Mouse (Mus musculus) liver (tissue): ENCODE measurements at regions not wholly inside any gene's neighbourhood (a gene's known extent, or its start where the extent isn't known, plus 50 kb on each side); places are given as distances from the start of the nearest gene placed in this dataset.

Experiments
- DNase-seq: peaks from one replicate; pipeline ENCODE4 v3.0.0-alpha.2; 2020; ENCODE audit warnings: mixed read lengths

DNA sequence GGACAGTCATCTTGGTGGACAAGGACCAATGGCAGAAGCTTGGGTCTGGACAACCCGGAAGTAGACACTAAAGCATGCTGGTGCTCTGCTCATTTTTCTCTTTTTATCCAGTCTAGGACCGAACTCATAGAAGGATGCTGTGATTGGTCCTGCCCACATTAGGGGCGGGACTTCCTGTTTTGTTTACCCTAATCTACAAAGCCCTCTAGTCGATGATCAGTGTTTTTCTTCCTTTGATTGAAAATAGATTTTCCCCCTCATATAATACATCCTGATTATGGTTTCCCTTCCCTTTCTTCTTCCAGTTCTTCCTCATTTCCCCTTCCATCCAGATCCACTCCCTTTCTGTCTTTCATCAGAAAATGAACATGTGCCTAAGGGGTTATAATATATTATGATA, 175.0 kb upstream of the Stt3b start:
- no peak for DNase-seq

DNA sequence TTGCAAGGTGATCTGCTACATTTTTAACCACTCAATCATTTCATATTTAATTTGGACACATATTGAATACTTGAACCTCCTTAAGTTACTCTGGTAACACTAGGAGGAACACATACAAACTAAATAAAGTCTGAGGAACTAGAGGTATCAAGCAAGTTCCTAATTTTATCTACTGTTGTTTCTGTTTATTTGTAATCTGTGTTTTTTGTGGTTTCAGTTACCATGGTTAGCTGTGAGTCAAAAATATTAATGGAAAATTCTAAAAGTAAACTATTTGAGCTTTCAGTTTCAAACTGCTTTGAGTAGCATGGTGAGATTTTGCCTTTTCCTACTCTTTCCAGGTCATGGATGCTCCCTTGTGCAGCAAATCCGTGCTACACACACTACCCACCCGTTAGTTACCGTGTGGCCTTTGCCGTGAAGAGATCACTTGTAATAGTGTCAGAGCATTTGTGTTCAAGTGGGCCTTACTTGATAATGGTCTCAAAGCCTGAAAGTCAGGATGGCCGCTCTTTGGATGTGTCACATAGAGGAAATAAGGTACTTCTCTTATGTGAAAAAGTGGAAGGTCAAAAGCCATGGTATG, 177.0 kb upstream of the Stt3b start:
- DNase-seq, result no peak

DNA sequence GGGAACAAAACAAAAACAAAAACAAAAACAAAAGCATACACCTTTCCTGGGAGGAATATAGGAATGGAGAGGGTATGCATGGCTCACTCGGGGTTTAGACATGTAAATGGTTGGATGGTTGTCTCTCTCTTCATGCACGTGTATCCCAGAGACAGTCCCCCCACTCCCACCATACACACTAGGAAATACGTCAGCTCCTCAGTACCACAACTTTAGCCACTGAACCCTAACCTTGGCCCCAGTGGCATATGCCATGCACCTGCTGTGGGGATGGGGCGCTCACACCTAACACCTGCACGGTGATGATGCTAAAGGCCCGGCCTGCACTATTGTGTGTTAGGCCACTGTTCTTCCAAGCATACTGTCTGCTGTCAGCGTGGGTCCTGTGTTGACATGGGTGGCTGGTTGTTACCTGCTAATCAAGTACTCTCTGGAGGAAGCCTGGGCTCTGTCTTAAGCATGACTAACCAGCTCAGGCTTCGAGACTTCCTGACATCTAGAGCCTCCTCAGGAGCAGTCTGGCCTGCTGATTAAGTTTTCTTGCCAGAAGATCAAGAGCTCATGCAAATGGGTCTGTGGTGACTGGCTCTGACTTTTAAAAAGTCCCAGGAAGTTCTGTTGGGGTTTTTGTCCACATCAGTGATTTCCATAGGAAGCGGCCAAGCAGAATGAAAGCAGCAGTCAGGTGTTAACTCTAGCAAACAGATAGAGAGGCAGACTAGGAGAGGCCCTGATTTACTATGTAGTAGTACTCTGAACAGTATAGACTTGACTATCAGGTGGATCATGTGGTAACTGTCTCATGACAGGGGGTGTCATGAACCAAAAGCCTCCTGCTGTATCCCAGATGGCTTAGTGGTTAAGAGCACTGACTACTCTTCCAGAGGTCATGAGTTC, 178.9 kb upstream of the Stt3b start:
- DNase-seq, result no peak

DNA sequence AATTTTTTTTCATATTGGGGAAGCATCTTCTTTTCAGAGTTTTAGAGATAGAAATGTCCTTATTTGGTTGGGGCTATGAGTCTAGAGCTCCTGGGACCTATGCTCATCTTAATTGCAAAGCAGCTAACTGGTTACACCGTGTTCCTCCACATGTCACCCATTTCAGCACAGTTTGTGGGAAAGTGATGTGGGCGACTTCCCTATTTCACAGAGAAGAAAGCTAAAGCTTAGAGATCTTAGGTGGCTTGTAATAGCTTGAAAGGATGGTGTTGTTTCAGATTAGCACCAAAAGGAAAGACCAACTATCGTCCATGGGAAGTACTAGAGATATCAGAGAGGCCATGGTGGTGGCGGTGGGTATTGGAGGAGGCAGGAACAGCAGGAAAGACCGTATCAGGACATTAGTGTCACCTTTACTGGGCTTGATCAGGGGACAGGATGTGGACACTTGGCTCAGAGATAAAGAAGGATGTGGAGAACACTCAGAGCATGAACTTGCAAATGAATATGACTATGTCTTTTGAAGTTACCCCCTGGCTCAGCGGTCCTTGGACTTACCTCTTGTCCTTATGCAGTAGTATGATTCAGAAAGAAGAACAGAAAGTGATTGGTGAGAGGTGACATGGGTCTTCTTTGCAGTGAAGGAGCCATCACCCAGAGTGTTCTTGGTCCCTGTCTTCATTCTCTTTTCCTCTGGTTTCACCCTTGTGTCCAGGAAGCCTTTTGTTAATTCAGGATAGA, 182.4 kb upstream of the Stt3b start:
- no peak for DNase-seq

DNA sequence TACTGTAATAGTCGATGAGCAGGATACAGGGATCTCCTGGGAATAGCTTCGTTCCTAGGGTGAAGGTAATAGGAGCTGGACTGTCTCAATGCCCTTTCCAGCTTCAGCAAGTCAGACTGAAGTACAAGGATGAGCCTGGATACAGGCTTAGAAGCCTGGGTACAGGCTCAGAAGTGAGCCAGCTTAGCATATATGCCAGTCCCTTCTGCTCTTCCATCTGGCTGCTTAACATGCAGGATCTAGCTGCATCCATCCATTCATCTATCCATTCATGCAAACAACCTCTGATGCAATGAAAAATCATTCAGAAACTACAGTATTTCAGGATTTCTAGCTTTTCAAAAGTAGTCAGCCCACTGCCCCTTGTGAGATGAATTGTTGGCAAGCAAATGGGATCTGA, 183.5 kb upstream of the Stt3b start:
- no peak for DNase-seq

DNA sequence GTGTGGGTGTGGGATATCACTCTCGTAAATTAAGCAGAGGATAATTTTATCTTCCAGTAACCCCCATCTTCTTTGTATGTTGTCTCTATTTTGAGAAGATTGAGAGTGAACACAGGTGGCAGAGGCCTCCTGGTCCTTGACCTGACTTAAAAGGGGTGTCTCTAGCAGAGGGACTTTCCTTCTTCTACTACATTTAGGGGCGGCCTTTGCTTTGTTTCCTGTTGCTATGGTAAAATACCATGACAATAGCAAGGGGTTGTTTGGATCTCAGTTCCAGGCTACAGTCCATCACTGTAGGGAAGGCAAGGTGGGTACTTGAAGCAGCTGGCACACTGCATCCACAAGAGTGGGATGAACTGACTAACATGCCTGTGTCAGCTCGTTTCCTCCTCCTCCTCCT, 189.3 kb upstream of the Stt3b start:
- DNase-seq, result no peak

DNA sequence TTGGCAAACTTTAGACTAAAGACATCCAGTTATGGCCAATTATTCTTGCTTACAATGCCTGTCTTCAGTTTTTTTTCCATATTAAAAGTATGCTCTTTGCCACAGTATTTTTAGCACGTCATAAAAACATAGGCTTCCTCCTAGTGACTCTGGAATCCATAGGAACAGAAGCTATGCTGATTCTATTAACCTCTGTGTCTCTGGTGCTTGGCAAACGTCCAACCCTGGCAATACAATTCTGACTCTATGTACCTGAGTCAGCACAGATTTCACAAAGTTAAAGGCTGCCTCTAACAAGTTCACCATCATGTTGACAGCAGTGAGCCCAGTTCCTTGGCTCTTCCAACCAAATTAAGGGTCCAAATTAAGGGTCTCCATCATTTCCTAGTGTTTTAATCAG, 194.6 kb upstream of the Stt3b start:
- no peak for DNase-seq

DNA sequence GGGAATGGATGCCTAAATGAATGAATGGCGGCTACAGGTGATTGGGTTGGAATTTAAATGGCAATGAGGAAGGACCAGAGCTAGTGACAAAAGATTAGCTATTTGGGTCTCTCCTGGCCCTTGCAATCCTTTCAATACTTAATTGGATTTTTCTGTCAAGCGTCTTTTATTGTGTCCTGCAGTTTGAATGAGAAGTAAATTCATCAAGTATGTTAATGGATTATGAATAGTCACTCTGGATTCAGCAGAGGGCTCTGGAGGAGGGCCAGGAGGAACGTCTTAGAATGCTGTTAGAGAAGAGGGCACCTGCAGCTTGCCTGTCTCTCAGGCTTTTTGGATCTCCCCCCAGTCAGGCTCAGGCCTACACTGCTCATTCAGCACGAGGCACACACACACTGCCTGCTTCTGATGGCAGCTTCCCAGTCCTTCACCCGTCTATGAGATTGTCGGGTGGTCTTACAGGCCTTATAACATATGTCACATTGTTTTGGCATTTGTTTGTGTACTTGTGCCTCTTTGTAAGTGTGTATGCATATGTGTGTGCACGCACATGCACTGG, 197.0 kb upstream of the Stt3b start:
- DNase-seq, result no peak

DNA sequence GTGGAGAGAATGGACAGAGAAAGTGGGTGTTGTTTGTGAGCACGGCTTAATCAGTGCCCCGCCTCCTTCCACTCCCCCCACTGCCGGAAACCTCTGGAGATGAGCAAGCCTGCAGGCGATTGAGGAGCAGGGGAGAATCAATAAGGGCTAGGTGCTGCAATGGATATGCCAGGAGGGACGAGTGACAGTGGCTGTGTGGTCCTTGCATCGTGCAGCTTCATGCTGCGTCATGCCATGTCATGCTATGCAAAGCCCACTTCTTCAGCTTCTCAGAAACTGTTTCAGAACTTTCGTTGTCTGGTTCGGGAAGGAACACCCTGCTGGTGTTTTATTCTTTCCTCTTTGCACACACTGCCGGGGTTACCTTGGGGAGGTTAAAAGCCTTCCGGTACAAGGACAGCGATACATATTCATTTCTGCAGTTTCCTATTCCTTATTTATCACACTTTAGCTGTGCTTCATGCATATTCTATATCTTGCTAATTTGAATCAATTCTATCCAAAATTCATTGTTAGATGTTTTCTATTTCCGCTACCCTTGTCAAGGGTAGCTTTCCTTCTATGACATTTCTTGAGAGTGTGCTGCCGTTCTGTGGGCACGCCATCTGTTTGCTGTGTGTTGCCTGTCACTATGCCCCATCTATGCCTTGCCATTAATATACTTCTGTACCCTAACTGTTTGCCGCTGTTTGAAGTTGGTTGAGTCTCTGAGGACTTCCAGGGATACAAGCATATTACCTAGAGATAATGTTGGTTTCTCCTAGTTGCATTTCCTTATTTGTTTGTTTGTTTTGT, 202.8 kb upstream of the Stt3b start:
- DNase-seq, result peak; percentile 39

DNA sequence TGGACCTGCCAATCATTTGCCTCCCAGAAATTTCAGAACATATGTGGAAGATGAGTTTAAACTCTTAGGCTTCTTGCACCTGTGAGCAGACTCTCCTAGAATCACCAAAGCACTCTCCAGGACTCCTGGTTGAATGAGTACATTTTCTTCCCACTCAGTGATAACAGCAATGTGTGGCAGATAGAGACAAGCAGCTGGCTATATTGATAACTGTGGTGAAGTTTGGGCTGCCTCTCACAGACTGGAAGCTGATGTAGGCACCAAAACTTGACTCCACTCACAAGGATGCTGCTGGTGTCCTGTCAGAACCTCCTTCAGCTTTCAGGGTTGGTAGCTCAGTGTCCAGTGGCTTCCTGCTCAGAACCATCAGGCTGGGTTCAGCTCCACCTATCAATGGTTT, 207.7 kb upstream of the Stt3b start:
- no peak for DNase-seq

DNA sequence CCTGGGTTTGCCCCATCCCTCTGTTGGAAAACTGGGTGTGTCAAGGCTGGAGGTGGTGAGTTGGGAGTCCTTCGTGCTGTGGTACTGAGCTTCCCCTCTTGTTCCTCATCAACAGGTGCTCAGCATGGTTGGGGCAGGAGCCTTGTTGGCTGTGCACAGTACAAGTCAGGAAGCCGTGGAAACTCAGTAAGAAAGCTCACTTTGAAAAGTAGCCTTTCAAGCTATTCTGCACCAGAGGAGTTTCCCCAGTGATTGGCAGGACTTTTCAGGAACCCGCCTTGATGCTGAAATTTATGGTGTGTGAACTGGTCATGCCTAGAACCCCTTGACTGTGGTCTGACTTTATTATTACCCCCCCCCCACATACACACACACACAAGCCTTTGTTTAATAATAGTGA, 213.9 kb upstream of the Stt3b start:
- no peak for DNase-seq

DNA sequence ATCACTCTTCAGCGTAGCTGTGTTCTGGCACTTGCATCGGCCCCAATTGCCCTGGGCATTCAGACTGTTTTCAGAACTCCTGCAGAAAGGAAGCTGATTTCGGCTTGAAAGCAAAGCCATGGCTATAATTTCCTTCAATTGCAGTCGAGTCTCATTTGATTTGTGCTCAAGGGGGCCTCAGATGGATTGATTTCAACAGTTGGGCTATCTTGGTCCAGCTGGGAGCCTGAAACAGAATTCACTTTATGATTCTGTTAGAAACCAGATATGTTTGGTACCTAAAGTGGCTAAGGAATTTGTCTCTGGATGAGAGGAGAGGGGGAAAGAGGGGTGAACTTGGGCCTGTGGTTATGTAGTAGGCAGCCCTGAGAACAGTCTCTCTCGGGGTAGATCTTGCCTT, 214.4 kb upstream of the Stt3b start:
- DNase-seq, result no peak

DNA sequence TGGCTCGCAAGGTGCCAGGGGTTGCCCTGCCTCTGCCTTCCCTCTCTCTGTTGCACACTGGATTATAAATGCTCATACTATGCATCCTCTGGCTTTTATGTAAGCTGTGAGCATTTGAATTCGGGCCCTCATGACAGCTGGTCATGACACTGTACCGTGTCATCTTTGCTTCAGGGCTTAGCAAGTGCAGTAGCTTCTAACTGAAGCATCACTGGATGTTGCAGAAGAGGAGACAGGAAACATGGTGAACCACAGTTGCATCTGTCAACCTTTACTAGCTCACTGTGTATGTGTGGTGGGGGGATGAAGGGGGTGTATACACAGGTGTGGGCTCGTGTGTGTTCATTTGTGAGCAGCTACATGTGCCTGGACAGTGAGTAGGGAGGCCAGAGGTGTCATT, 216.1 kb upstream of the Stt3b start:
- DNase-seq, result no peak

DNA sequence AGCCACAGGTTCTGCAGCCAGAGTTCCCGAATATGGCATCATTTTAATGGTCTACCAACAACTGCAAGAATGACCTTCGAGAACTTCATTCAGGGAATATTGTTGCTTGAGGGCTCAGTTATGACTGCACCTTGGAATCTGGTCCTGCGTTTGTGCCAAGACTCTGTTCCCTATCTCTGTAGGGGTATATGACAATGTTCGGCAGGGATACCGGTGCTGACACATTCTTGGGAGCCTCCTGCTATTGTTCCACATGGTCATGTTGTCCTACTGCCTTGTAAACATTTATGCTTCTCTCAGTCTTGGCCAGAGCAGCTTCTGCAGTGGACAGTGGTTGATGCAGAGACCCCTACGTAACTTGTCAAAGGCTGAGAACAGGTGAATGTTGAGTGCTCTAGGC, 216.8 kb upstream of the Stt3b start:
- no peak for DNase-seq

DNA sequence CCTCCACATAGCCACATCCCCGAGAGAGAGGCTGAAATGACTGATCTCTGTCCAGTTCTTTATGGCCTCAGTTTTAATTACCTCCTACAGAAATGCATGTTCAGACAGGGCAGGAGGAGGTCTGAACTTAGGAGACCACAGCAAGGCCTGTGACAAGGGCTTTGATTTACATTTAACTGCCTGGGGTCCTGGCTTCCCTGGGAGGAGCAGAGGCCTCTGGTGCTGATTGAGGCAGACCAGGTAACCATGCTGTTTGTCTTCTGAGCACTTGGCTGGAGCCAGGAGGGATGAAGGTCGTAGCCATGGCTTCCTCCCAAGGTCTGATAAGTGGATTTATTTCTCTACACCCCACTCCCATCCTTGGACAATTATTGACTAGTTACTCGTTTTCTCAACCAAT, 224.0 kb upstream of the Stt3b start:
- no peak for DNase-seq

DNA sequence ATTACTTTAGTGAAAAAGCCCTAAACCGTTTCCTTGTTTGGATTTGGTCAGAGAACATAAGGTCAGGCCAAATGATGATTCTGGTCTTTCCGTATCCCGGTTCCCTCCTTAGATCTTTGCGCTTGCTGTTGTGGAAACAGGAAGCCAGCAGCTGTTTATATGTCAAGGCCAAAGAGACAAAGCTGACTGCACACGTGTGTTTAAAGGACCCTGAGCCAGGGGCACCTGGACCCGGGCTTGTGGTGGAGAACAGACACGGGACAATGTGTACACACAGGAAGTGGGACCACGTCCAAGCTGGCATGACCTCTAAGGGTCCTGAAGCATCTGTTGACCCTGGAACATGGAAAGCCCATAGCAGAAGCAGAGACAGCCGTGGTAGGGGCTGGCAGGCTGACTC, 233.4 kb upstream of the Stt3b start:
- no peak for DNase-seq

DNA sequence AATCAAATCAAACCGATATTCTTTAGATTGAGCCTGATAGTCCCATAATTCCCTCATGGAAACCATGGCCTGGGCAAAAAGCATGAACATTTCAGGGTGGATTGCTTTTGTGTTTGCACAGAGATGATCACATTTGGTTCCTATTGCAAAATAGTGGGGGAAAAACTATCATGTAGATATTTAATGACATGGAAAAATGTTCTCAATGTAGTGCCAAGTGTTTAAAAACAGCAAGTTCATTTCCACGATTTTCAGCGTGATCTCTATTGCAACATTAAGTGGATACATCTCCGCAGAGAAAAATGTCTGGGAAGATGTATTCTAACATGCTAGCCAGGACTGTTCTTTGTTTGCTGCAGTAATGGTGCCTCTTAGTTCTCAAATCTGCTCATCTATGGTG, 235.0 kb upstream of the Stt3b start:
- DNase-seq, result no peak

DNA sequence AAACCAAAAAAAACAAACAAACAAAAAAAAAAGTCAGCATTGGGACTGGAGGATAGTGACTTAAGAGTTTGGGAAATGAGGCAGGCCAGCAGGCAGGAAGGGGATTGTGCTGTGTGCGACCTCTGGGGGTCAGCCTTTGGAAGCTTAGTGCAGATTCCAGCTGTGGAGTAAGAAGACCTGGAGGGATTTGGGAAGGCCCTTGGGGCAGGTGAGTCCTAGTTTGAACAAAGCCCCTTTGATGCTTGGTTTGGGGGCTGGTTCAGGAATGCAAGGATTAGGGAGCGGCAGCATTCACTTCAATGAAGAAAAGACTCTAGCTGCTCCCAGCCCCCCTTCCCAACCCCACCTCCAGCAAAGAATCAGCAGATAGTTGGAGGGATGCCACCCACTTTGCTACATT, 235.6 kb upstream of the Stt3b start:
- DNase-seq, result no peak

DNA sequence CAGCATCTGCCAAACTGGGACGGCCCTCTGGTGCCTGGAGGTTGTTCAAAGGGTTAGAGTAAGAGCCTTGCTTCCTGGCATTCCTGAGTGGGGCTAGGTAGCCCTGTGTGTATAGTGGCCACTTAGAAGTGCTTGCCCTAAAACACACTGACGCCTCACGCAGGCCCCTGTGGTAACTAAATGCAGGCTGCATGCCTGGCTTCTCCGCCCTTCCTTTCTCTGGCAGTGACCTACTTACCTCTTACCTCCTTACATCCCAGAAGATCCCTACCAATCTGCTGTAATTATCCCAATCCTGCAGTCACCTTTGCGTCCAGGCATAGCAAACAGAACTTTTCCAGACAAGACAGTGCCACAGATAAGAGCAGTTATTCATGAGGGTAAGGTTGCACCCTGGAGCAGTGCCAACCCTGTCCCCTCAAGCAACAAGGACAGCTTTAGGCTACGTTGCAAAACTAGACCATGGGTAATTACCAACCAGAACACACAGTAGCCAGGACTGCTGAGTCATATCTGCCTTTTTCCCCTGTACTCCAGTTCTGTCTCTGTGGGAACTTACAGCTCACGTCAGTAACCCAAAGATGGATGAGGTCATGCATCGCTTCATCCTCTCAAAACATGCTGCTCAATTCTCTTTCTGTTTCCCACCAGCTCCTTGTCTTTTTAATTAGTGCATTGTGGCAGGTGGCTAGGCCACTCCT, 237.6 kb upstream of the Stt3b start:
- DNase-seq, result no peak

DNA sequence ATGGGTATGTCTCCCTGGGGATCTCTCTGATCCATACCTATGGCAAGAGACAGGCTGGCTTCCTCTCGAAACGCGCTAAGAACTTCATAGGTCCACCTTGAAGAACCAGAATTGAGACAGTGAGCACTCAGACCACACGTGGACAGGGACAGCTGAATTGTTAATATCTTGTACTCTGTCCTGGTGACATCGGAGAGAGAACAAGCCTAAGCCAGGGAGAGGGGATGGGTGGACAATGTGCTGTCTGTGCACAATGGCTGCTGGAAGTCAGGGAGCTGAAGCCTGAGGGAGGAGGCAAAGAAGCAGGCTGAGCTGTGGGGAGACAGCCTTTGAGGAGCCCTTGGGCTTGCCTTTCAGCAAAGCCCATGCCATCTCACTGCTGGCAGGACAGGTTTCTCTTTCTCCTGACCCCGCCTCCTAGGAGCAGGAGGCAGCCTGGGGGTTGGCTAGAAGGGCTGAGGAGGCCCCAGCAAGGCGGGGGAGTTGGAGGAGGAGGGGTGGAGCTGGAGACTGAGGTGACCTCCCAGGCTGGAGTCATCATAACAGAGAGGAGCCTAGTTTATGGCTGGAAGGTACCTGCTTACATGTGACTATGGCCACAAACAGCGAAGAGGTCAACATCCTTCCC, 238.6 kb upstream of the Stt3b start:
- peak; percentile 33 for DNase-seq

DNA sequence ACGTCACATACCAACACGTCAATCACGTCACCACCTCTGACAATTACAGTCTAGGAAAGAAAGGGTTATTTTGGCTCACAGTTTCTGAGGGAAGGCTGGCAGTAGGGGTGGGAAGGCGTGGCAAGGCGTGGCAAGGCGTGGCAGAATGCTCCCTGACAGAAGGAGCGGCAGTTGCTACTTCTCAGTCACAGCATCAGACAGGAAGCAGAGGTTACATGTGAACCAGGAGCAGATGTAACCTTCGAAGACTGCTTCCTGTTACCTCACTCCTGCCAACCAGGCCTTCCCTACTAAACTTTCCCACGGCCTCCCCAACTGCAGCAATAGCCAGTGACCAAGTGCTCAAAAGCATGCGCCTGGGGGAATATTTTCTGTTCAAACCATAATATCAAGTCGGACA, 240.9 kb upstream of the Stt3b start:
- no peak for DNase-seq

DNA sequence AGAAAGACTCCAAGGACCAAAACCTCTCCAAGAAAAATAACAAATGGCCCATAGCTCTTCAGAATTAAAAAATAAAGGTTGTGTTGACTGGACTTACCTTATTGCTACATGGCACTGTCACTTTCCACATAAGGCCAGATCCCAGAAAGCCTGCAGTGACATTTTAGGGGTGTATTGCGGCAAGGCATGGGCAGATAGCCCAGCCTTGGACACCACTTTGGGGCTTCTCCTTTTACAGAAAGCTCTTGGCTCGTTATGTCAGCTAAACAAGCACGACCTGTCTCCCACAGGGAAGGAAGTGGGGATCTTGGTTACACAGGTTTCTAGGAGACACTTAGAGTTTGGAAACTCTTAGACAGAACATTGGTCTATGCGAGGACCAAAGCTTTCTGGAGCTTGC, 241.3 kb upstream of the Stt3b start:
- DNase-seq, result no peak
